Mouse (Mus musculus) monocyte, adult 59 days (primary cell): ENCODE results near the gene Taar7d. TPM values are rescaled to one million over a fixed set of nuclear protein-coding genes. Genes with fewer than 3 reads are reported as not detected.

ENCODE experiments used
- total RNA-seq, 2 experiments: library from RNA; stranded (reverse); gene quantifications; one replicate each; pipeline ENCODE4 v1.2.4; 2023

Gene Taar7d
- not detected for total RNA-seq

GRCm38 (mm10) chr10:24026922-24027321 lies at the start of gene Taar7d:
Taar7d (plus strand) TSS chr10:24027222.

GRCm38 (mm10) chr10:23985546-23985945 lies 41.5 kb upstream of the Taar7d start, which contains the start of gene Taar6:
Taar6 (minus strand) TSS chr10:23985646.

DNA sequence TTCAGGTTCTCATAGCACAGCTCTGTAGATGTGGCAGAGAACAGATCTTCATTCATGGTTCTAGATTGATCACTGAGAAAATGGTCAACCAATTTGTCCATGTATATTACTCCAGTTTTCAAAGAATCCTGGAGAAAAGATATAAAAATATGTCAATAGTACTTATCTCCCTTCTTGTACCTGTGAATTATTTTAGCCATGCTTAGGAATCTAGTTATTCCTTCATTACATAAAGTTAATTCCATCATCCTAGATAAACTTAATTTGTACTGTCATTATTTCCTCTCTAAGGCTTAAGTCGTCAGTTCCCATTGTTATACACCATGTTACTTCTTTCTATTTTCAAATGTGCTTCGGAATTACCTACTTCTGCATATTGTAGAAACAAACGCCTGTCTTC lies 33.6 kb upstream of the Taar7d start, which contains the start of gene Taar7a:
Gene Taar7a (minus strand): TSS at position 101 of the 400 bp plus-strand sequence.

DNA sequence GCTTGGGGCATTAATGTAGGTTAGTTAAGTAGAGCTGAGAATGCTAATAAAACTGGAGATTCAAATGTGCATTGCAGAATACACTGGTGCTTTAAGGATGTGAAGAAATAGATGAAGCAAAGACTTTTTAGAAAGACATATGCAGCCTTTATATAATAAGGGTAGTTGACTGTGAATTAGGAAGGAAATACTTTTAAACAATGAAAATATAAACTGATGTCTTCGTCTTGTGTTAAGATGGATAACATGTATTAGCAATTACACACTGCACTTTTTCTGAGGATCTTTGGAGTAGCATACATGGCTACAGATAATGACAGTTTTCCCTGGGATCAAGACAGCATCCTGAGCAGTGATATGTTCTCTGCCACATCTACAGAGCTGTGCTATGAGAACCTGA lies 27.4 kb upstream of the Taar7d start, which contains the start of gene Taar7b:
Gene Taar7b (plus strand): TSS at position 301 of the 400 bp plus-strand sequence.

DNA sequence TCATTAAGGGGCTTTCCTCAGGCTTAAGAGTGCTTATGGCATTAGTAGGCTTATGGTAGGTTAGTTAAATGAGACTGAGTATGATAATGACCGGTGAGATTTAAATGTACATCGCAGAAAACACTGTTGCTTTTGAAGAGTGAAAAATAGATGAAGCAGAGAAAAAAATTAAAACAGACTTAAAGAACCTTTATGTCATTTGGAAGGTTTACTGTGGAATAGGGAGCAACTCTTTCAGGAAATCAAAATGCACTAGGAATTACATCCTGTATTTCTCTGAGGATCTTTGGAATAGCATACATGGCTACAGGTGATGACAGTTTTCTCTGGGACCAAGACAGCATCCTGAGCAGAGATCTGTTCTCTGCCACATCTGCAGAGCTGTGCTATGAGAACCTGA lies 10.3 kb downstream of the Taar7d start, which contains the start of gene Taar7e:
Gene Taar7e (plus strand): TSS at position 301 of the 400 bp plus-strand sequence.

GRCm38 (mm10) chr10:24049210-24049609 lies 22.2 kb downstream of the Taar7d start, which contains the start of gene Taar7f:
Taar7f (plus strand) TSS chr10:24049510.

DNA sequence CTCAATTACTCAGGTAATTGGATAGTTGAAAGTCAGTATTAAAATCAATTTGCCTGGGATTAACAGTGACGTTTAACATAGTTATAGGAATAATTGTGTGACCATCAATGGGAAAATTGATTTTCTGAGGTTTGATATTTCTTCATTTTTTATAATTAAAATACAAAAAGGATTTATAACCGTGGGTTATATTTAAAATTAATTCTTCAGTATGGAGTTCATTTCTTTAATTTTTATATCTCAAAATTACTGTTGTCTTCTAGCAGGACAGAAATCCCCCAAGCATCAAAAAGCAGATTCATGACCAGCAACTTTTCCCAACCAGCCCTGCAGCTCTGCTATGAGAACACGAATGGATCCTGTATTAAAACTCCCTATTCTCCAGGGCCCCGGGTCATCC lies 49.2 kb downstream of the Taar7d start, which contains the start of gene Taar8a:
Gene Taar8a (plus strand): TSS at position 301 of the 400 bp plus-strand sequence.

Other genes starting within 250 kb of the Taar7d start
- 100 to 1,000 TPM; 410 to 708 TPM for gene Rps12, start 239.9 kb upstream of the Taar7d start, total RNA-seq
- gene Slc18b1, start 230.2 kb upstream of the Taar7d start, total RNA-seq: under 1 TPM in 1 of 2 experiments, not detected in 1; 0.16 TPM
- gene Vnn3, start 175.8 kb upstream of the Taar7d start, total RNA-seq: 10 to 100 TPM; 14.6 to 17.2 TPM
- not detected for gene Vnn1, start 132.5 kb upstream of the Taar7d start, total RNA-seq
- not detected for gene Taar1, start 106.9 kb upstream of the Taar7d start, total RNA-seq
- gene Taar2, start 88.7 kb upstream of the Taar7d start, total RNA-seq: not detected
- not detected for gene Taar3, start 77.7 kb upstream of the Taar7d start, total RNA-seq
- not detected for gene Taar4, start 66.7 kb upstream of the Taar7d start, total RNA-seq
- gene Taar5, start 56.5 kb upstream of the Taar7d start, total RNA-seq: not detected
- gene Taar6, start 41.6 kb upstream of the Taar7d start, total RNA-seq: not detected
- not detected for gene Taar7a, start 33.7 kb upstream of the Taar7d start, total RNA-seq
- not detected for gene Taar7b, start 27.3 kb upstream of the Taar7d start, total RNA-seq
- gene Taar7e, start 10.4 kb downstream of the Taar7d start, total RNA-seq: not detected
- not detected for gene Taar7f, start 22.3 kb downstream of the Taar7d start, total RNA-seq
- not detected for gene Taar8a, start 49.3 kb downstream of the Taar7d start, total RNA-seq
- gene Taar8b, start 65.1 kb downstream of the Taar7d start, total RNA-seq: not detected
- not detected for gene Taar8c, start 74.7 kb downstream of the Taar7d start, total RNA-seq
- not detected for gene Taar9, start 82.3 kb downstream of the Taar7d start, total RNA-seq
- 100 to 1,000 TPM; 160 to 195 TPM for gene Stx7, start 122.1 kb downstream of the Taar7d start, total RNA-seq
- gene Moxd1, start 196.3 kb downstream of the Taar7d start, total RNA-seq: not detected